Mouse (Mus musculus) adrenal gland, adult 2 months (tissue): ENCODE data around the gene Csnk2a2. TPM values are rescaled to one million over a fixed set of nuclear protein-coding genes. Genes with fewer than 3 reads are reported as not detected.

ENCODE experiments used
- DNase-seq: peaks from one replicate; pipeline ENCODE4 v3.0.0; 2021
- polyA plus RNA-seq: library from polyadenylated mRNA; depleted of rRNA; stranded (reverse); fragments of >200 nt; gene quantifications from 2 replicates; pipeline ENCODE4 v1.2.3, GENCODE M21; 2012
- total RNA-seq, 2 experiments: library from RNA; stranded (reverse); gene quantifications; 2 replicates each; pipeline ENCODE4 v1.2.3; 2021

Gene Csnk2a2
- total and polyA plus RNA-seq, 3 experiments = 10.0 to 86.9 (median 59.4) TPM

DNA sequence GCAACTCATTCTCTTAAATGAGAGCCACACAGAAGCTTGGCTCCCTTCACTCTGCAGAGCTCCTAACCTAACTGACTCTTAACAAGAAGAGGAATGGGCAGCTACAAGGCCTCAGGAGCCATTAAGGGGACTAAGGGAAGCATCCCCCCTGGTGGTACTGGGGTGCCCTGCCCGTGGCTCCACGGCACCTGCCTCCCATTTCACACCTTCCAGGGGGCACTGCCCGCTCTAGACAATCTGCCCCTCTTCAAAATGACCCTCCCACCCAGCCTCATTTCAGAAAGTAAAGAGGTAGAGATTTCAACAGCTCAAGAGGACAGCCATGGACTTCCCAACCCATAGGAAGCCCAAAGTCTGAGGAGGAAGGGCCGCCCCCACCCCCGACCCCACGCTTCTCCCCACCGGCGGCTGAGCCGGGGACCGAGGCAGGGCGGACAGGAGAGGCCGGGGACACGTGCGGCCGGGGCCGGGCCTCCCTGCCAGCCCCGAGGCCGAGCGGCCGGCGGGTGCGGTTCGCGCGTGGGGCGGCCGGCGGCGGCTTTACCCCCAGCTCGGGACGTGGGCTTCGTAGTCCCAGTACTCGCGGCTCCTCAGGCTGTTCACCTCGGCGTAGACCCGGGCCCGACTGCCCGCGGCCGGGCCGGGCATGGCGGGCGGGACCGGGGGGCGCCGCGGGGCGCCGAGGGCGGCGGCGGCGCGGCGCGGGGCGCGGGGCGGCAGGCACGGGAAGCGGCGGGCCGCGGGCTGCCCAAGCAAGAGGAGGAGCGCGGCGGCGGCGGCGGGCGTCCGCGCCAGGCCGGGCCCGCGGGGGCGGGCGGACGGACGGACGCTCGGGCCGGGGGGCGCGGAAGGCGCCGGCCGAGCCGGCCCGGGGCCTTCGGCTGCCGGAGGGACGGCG is 1.8 kb downstream of the Csnk2a2 start:
- DNase-seq = peak; percentile 28

DNA sequence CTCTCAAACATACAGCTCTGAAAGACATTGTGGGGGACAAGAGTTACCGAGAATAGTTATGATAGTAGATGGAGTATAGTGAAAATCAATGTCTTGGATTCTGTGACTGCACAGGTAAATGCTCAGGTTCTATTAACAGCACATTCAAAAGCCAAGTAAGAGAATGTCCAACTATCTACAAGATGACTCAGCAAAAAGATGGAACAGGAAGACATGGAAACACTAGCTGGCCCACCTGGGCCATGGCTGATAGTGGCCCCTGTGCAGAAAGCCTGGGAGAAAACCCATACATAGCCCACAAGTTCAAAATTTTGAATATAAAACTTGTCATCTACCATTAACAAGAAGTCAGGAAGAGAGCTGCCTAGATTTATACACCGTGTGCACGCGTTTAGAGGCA is 19.8 kb downstream of the Csnk2a2 start:
- no peak for DNase-seq

DNA sequence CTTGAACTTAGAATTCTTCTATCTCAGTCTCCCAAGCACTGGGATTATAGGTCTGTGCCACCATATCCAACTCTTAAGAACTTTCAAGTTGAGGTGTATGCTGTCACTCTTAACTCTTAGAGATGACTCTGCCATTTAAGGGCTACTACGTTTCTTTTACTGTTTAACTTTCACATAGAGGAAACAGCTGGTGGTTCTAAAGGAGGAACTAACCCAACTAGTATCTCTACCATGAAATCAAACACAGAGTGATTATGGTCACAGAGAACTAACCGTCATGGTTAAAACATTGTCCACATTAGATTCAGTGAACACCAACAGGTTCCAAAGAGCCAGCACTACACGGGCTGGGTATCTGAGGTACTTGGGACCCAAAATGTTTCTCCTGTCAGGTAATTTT is 20.8 kb downstream of the Csnk2a2 start:
- no peak for DNase-seq

DNA sequence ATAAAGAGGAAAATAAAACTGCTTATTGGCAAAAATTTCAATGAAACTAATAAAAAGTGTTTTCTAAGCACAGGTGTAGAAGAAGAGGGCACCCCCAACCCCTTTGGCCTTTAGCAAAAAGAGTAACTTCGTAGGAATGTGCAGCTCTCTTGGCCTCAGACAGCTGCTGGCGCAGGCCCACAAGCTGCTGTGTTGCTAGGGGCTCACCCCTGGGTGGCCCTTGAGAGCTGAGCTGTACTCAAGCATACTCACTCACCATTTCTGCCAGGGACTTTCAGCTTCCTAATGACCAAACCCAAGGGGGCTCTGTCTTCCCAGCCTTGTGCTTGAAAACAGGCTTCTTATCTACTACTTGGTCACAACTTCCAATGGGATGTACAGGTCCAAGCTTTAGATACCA is 23.3 kb downstream of the Csnk2a2 start:
- DNase-seq = peak; percentile 28

DNA sequence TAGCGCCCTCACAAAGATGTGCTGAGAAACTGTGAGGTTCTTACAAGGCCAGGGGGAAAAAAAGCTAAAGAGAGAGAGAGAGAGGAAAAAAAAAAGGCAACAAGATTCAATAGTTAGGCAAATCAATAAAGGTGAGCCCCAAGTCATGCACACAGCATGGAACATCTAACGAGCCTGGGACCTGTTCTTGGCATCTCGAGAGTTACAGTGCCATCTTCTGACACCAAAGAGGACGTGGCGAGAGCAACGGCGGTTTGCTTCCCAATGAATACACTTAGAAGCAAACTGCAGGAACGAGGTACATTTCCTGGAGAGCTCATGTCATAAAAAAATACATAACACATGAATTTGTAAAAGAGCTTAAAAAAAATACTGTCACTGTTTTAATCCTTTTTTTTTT is 37.3 kb downstream of the Csnk2a2 start:
- no peak for DNase-seq

DNA sequence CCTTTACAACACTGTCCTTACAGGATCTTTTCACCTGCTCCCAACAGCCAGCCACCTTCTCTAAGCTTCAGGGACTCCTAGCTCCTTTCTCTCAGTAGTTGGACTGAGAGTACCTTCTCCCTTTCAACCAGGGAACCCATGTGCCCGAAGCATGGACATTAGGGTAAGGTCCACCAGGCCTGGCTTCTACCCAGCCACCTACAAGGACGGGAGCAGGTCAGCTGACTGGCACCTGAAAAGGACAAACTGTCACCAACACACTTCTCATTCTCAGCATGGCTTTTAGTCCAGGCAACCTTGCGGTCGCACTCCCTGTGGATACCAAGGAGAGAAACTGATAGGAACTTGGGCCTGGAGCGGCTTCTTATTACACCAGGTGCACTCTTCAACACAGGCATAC is 39.6 kb downstream of the Csnk2a2 start:
- no peak for DNase-seq

DNA sequence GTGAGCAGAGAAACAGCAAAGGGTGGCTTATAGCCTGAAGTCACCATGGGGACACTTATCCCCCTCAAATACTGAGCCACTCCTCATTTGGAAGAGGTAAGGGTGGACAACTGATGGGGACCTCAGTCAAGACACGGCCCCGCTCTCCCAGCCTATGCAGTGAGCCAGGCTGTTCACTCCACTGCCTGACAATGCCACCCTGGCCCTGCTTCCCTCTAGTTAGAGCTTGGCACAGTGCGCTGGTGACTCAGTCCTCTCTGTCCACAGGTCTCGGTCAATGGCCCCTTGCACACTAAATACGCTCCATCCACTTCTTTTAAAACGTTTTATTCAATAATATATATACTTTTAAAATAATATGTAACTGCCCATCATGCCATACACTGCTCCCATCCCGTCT is 42.2 kb downstream of the Csnk2a2 start:
- peak; percentile 83 for DNase-seq

DNA sequence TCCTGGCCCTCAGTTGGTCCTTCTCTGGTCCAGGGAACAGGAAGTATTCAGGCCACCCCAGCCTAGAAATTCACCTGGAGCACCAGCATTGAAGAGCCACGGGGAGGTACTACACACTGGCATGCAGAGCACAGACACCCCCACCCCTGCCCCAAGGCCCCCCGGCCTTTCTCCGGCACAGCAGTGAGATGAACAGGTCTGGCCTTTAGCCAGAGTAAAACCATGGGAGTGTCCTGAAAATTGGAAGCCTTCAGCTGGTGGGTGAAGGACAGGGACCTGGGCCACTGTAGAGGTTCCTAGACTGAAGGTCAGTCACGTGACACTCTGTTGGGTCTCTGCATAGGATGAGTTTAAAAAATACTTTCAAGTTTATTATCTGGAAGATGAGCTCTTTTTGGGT is 44.8 kb downstream of the Csnk2a2 start:
- DNase-seq = peak; percentile 30

DNA sequence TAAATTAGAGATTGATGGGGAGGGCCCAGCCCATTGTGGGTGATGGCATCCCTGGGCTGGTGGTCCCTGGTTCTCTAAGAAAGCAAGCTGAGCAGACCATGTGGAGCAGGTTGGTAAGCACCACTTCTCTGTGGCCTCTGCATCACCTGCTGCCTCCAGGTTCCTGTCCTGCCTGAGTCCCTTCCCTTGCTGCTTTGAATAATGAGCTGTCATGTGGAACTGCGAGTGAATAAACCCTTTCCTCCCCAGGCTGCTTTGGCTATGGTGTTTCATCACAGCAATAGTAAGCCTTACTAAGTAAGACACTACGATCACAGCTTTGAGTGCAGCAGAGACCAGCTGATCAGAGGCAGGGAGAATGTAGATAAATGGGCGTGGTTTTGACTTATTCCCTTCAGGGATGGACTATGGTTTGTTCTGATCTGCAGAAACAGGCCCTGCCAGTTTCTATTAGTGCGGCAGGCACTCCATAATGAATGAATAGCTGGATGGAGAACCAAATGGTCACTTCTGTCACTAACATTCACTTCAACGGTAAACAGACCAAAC is 48.3 kb downstream of the Csnk2a2 start:
- no peak for DNase-seq

DNA sequence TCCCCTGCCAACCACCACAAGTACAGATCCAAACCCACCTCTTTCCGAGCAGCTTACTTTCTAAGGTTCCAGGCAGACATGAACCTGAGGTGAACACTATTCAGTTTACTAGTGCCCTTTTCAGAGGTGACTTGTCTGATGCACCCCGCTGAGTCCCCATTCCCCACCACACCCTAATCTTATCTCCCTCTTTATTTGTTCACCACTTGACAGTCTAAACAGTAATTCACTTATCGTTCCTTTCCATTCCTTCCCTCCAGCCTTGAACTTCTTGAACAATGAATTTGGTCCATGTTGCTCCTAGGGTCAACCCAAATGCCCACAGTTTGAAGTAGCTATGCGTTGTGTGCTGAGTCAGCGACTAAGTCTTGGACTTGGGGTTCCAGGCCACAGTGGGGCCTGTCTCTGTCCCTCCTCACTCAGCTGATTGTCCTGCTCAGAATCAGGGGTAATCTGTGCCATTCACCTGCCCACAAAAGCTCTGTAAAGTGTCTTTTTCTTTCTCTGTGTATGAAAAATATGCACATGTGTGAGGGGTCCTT is 49.6 kb downstream of the Csnk2a2 start:
- DNase-seq = no peak

DNA sequence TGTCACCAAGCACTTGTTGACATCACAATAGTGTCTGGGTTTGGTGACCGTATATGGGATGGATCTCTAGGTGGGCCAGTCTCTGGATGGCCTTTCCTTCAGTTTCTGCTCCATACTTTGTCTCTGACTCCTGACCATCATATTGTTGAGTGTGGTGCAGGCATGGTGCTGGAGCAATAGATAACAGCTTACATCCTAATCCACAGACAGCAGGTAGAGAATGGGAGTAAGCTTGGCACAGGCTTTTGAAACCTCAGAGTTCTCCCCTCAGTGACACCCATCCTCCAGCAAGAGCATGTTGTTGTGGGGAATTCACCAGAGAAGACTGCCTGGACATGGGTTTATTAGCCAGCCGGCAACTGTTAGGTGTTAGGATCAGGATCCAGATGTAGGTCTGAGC is 50.4 kb downstream of the Csnk2a2 start:
- no peak for DNase-seq

DNA sequence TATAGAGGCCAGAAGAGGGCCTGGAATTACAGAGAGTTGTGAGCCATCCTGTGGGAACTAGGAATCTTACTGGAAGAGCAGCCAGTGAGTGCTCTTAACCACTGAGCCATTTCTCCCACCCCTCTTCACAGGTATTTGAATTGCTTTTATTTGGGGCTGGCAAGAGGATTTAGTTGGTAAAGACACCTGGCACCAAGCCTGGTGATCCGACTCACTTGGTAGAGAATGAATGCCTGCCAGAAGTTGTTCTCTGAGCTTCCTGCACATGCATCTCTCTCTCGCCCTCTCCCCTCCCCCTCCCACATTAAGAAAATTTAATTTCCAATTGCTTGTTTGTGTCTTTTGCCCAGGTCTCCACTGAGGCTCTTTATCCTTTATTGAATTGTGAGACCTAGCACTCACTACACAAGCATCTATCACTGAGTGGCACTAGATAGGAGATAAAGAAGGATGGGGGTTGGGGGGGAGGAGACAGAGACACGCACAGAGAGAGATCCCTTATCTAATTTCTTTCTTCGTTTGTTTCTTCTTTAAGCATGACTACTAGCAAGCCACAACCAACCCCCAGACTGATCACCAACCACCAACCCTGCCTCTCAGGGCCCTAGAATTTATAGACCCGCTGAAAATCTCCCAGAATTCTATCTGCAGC is 52.4 kb downstream of the Csnk2a2 start:
- no peak for DNase-seq

DNA sequence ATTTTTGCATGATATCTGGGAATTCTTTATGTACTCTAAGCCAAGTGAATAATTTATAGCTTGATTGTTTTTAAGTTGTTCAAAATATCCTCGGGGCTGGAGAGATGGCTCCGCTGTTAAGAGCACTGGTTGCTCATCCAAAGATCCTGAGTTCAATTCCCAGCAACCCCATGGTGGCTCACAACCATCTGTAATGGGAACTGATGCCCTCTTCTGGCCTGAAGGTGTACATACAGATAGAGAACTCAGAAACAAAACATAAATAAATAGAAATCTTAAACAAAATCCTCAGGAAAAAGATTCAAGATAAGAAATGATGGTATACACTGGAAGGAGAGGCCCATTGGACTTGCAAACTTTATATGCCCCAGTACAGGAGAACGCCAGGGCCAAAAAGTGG is 53.9 kb downstream of the Csnk2a2 start:
- DNase-seq = no peak

DNA sequence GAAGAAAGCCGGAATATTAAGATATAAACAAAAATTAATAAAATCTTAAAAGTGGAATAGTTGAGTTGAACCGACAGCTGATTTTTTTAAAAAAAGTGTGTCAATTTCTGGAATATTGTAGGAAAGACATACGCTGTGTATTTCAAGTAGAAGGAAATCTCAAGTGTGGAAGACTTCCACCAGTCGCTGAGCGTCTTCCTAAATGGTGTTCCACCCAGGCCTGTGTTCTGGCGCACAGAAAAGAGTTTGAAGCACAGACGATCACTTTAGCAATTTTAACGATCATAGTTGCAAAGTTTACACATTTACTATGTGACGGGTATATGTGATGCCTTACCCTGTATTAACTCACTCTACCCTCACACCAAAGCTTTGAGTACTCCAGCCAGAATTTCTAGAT is 54.4 kb downstream of the Csnk2a2 start:
- no peak for DNase-seq

DNA sequence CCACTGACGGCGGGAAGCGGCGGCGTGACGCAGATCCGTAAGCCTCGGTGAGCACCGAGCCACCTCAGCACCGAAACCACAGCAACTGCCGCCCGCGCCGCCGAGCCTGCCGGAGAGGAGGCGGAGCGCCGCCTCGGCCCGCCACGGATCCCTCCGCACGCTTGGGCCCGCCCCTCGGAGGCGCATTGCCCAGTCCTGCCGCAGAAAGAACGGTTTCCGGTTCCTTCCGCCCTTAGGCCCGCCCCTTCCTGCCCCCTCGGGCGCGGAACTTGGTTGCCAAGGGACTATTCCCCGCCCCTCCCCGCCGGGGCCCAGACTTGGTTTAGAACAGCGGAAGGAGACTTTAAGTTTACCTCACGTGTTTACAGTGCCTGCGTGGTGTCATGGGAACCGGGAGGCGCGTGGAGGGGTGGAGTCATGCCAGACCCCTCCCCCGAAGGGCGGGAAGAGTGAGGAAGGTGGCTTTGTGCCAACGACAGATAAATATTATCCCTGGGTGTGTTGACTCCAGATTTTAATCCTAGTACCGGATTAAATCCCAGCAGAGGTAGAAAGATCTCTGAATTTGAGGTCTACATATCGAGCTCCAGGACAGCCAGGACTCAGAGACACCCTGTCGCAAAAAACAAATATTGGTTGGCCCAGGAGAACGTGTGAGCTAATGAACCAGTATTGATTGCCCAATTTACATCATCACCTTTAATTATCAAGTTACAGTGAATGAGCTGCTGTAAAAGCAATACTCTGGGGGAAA is 55.0 kb downstream of the Csnk2a2 start, which contains the start of gene Cfap20:
Cfap20 (minus strand) TSS at position 184 of the 754 bp plus-strand sequence.
- DNase-seq = peak; percentile 100

DNA sequence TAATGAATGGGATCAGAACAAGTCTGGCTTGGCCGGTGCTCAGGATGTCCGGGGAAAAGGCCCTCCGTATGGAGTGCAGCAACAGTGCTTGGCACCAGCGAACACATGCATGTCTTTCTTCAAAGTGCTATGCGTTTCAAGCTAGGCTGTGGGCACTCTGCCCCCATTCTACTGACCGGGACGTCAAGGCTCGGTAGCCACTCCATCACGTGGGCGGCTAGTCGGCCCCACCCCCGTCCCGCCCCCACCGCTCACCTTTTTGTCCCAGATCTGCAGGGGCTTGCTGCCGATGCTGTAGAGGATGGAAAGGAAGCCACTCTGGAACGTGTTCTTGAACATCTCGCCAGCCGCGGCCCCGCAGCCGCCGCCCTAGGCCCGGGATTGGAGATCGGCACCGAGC is 55.6 kb downstream of the Csnk2a2 start:
- DNase-seq = no peak

DNA sequence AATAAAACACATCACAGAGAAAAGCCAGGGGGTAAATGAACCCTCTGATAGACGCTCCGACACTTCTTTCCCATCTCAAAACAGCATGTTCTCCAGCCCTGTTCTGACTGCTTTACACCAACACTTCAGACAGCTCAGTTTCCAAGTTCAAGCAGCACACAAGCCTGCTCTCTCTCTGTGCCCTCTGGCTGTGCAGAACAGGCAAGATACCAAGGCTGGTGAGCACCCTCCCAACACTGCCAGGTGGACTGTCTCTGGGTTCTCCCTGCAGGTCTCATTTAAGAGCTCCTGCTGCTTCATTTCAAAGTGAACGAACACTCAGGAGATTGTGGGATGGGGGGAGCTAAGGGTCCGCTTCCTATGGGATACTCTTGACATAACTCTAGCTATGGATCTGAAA is 56.7 kb downstream of the Csnk2a2 start:
- no peak for DNase-seq

DNA sequence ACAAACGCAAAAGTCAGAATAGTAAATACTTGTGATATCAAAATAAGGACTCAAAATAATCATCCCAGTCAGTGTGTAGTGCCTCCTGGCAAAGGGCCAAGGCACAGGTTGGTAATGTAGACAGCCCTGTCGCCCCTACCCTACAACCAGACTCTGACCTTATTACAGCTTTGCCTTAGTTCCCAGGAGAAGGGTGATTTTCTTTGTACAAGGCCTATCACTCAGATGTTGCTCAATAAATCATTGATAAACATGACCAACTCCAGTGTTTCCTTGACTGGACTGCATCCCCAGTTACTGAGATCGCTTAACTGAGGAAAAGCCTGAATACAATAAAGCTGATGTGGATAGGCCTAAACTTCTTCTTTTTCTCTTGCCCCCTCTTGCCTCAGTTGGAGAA is 57.4 kb downstream of the Csnk2a2 start:
- no peak for DNase-seq

DNA sequence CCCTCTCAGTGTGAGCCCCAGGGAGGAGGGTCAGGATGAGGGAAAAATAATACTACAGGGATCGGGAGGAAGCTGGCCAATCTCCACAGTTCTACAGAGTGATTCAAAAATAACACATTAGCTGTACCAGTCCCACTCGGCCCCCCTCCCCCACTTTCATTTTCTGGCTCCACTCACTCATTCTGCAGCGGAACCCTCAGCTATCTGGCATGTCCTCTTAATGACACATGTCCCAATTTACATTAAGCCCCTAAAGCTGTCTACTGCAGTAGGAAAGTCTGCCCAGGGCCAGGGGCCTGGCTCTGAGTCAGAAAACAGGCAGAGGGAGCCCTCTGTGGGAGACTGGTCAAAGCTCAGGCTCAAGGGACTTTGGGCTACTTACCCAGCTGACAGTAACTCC is 59.9 kb downstream of the Csnk2a2 start:
- DNase-seq = peak; percentile 53

DNA sequence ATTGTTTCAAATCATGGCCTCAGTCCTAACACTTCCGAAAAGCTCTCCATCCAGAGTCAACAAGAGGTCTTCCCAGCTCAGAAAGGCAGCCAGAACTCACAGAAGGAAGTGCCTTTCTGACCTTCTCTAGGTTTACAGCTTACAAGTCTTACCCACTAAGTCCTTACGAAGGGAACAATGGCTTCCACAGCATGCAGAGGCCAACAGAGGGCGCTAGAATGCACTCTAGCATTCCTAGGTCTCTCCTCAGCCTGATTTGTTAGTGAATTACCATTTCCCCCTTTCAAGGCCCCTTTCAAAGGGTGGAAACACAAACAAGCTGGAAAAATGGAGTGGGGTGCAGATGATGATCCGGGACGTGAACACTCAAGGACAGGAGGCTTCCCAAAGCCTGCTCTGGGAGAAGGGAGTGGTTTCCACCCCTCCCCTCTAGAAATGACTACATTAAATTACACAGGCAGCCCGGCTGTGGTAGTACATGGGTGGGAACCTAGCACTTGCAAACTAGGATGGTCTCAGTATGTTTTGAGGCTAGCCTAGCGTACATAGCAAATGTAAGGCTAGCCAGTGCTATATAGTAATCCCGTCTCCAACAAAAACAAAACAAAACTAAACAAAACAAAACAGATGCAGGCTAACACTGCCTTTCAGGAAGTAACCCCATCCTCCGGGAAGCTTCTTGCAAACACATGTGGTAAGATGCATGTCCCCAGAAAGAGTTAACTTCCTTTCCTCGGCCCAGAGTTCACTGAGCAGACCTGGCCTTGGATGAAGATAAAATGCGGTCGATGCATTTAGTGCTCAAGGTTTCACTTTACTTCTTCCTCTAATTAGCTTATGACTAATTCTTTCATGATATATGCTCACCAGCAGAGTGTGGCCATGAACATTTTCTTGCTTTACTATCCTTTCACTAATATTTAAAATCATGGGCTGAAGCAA is 62.0 kb downstream of the Csnk2a2 start:
- DNase-seq = peak; percentile 81

DNA sequence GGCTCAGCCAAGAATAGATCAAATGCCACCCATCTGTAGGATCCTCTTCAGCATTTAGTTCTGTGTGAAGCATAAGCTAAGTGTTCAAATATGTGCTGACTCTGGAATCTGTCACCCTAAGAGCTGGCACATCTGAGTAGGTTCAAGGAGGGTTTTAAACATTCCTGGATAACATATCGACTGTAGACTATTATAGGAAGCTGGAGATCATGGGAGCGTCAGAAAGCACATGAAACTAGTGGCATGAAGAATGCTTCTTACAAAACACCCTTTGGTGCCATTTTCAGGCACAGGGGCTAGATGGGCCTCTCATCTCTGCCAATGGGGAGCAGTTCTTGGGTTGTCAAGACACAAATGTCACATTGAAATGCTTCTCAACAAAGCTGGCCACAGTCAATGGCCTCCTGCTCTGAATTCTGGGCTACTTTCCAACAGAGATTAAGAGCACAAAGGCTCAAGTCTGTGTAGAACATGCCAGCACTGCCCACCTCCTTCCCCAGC is 63.0 kb downstream of the Csnk2a2 start:
- peak; percentile 44 for DNase-seq
